Mouse (Mus musculus) adrenal gland, adult 10 weeks (tissue): ENCODE measurements around the gene Ppig. TPM values are rescaled to one million over a fixed set of nuclear protein-coding genes. Genes with fewer than 3 reads are reported as not detected.

Source experiments
- polyA plus RNA-seq: library from polyadenylated mRNA; stranded (reverse); fragments of 350-450 nt; fragmentation: Illumina TruSeq; extraction: RNeasy Lipid Tissue Mini Kit (QIAGEN cat#74804); gene quantifications from one replicate; pipeline ENCODE4 v1.2.3, GENCODE M21; 2014; ENCODE audit warnings: low read depth, low replicate concordance

Gene Ppig
- polyA plus RNA-seq: 241 TPM

GRCm38 (mm10) chr2:69722273-69722649, at the start of gene Ppig:
Gene Ppig, plus strand, starts transcription at chr2:69722545.

GRCm38 (mm10) chr2:69712981-69713625, 9.2 kb upstream of the Ppig start, which contains the start of gene Fastkd1:
Gene Fastkd1, minus strand, starts transcription at chr2:69713516.

GRCm38 (mm10) chr2:69789429-69790069, 67.2 kb downstream of the Ppig start, which contains the start of the genes Ccdc173 and Phospho2:
Gene Ccdc173, minus strand, starts transcription at chr2:69789575.
Gene Phospho2, plus strand, starts transcription at chr2:69789623.

Other genes with a start within 250 kb of the Ppig start
- 0.06 TPM for gene Lrp2, start 136.5 kb upstream of the Ppig start, polyA plus RNA-seq
- 36.8 TPM for gene Bbs5, start 75.4 kb upstream of the Ppig start, polyA plus RNA-seq
- 3.6 TPM for gene Klhl41, start 52.4 kb upstream of the Ppig start, polyA plus RNA-seq
- 48.7 TPM for gene Fastkd1, start 9.0 kb upstream of the Ppig start, polyA plus RNA-seq
- 8.2 TPM for gene Ccdc173, start 67.0 kb downstream of the Ppig start, polyA plus RNA-seq
- 107 TPM for gene Phospho2, start 67.1 kb downstream of the Ppig start, polyA plus RNA-seq
- 33.4 TPM for gene Klhl23, start 99.4 kb downstream of the Ppig start, polyA plus RNA-seq
- gene Ssb, start 139.0 kb downstream of the Ppig start, polyA plus RNA-seq: 1,065 TPM
- gene Mettl5, start 163.1 kb downstream of the Ppig start, polyA plus RNA-seq: 47.0 TPM
- 164 TPM for gene Ubr3, start 174.7 kb downstream of the Ppig start, polyA plus RNA-seq